Mouse (Mus musculus): Measurements from ENCODE around the gene Bbs4. TPM values are rescaled to one million over a fixed set of nuclear protein-coding genes. Genes with fewer than 3 reads are reported as not detected.
A peak's percentile ranks its signal among the peaks of the same experiment; 100 is the strongest.

Gene Bbs4
- polyA plus RNA-seq, 1 experiment, result 1.2 TPM

GRCm38 (mm10) chr9:59285614-59286013 is 67.7 kb downstream of the Bbs4 start:
- Histone ChIP-seq H3K4me3 (ENCODE audit: extremely low read depth, insufficient read depth, insufficient read length) (no peak overlapping the region), H3K27ac (ENCODE audit: insufficient read depth, low read length) (no peak overlapping the region), H3K36me3 (ENCODE audit: control insufficient read depth, insufficient read depth, low read length) (no peaks in the 10 kb centered on the region), H3K4me1 (ENCODE audit: control insufficient read depth, insufficient read depth, insufficient read length) (peaks cover 2% of the 10 kb centered on the region; the same call in 1 of the 2 replicates), H3K27me3 (ENCODE audit: control insufficient read depth, insufficient read depth, low read length) (no peaks in the 10 kb centered on the region)
- 76% methylated on average over 6 of the region's 6 CpGs for WGBS
- no peak for TF ChIP-seq POLR2A (IDR thresholded peaks at IDR 0.05; ENCODE audit: low read depth, low read length)
- no peak for TF ChIP-seq CTCF (IDR thresholded peaks at IDR 0.05; ENCODE audit: extremely low read depth, insufficient read depth, insufficient read length, insufficient replicate concordance)
- DNase-seq (ENCODE audit: low read depth in 1 of 2, low spot score in 2 of 2), result no peak

- no peak for TF ChIP-seq CTCF (IDR thresholded peaks at IDR 0.05; ENCODE audit: extremely low read depth, insufficient read depth, insufficient read length, insufficient replicate concordance)
- no peak for TF ChIP-seq POLR2A (IDR thresholded peaks at IDR 0.05; ENCODE audit: low read depth, low read length)
- 52% methylated on average over 7 of the region's 7 CpGs for WGBS
- H3K36me3 ChIP-seq (ENCODE audit: control insufficient read depth, insufficient read depth, low read length), result no peaks in the 10 kb centered on the region
- H3K4me1 ChIP-seq (ENCODE audit: control insufficient read depth, insufficient read depth, insufficient read length), result no peaks in the 10 kb centered on the region
- DNase-seq (ENCODE audit: low read depth in 1 of 2, low spot score in 2 of 2), result no peak
- H3K4me3 ChIP-seq (ENCODE audit: extremely low read depth, insufficient read depth, insufficient read length), result no peak overlapping the region
- H3K27ac ChIP-seq (ENCODE audit: insufficient read depth, low read length), result no peak overlapping the region
- no peaks in the 10 kb centered on the region for H3K27me3 ChIP-seq (ENCODE audit: control insufficient read depth, insufficient read depth, low read length)
Observed at GRCm38 (mm10) chr9:59282683-59282986, 70.7 kb downstream of the Bbs4 start.

- DNase-seq (ENCODE audit: low read depth in 1 of 2, low spot score in 2 of 2), result peak; percentile 32 to 66
- TF ChIP-seq POLR2A (IDR thresholded peaks at IDR 0.05; ENCODE audit: low read depth, low read length) (no peak), CTCF (IDR thresholded peaks at IDR 0.05; ENCODE audit: extremely low read depth, insufficient read depth, insufficient read length, insufficient replicate concordance) (peak; percentile 91)
- Histone ChIP-seq H3K27ac (ENCODE audit: insufficient read depth, low read length) (no peak overlapping the region), H3K36me3 (ENCODE audit: control insufficient read depth, insufficient read depth, low read length) (no peaks in the 10 kb centered on the region), H3K27me3 (ENCODE audit: control insufficient read depth, insufficient read depth, low read length) (no peaks in the 10 kb centered on the region), H3K4me3 (ENCODE audit: extremely low read depth, insufficient read depth, insufficient read length) (no peak overlapping the region), H3K4me1 (ENCODE audit: control insufficient read depth, insufficient read depth, insufficient read length) (no peaks in the 10 kb centered on the region)
- WGBS, result 43% methylated on average over 20 of the region's 27 CpGs
Observed at GRCm38 (mm10) chr9:59281871-59282682, 71.2 kb downstream of the Bbs4 start.

GRCm38 (mm10) chr9:59280888-59281287 is 72.4 kb downstream of the Bbs4 start:
- Histone ChIP-seq H3K27ac (ENCODE audit: insufficient read depth, low read length) (no peak overlapping the region), H3K4me3 (ENCODE audit: extremely low read depth, insufficient read depth, insufficient read length) (no peak overlapping the region), H3K27me3 (ENCODE audit: control insufficient read depth, insufficient read depth, low read length) (no peaks in the 10 kb centered on the region), H3K4me1 (ENCODE audit: control insufficient read depth, insufficient read depth, insufficient read length) (no peaks in the 10 kb centered on the region), H3K36me3 (ENCODE audit: control insufficient read depth, insufficient read depth, low read length) (no peaks in the 10 kb centered on the region)
- WGBS, result 43% methylated on average over 5 of the region's 5 CpGs
- TF ChIP-seq POLR2A (IDR thresholded peaks at IDR 0.05; ENCODE audit: low read depth, low read length) (no peak), CTCF (IDR thresholded peaks at IDR 0.05; ENCODE audit: extremely low read depth, insufficient read depth, insufficient read length, insufficient replicate concordance) (no peak)
- no peak for DNase-seq (ENCODE audit: low read depth in 1 of 2, low spot score in 2 of 2)

GRCm38 (mm10) chr9:59278694-59279093 is 74.6 kb downstream of the Bbs4 start:
- H3K4me3 ChIP-seq (ENCODE audit: extremely low read depth, insufficient read depth, insufficient read length), result no peak overlapping the region
- no peaks in the 10 kb centered on the region for H3K27me3 ChIP-seq (ENCODE audit: control insufficient read depth, insufficient read depth, low read length)
- no peaks in the 10 kb centered on the region for H3K36me3 ChIP-seq (ENCODE audit: control insufficient read depth, insufficient read depth, low read length)
- no peak for DNase-seq (ENCODE audit: low read depth in 1 of 2, low spot score in 2 of 2)
- H3K4me1 ChIP-seq (ENCODE audit: control insufficient read depth, insufficient read depth, insufficient read length), result no peaks in the 10 kb centered on the region
- TF ChIP-seq CTCF (IDR thresholded peaks at IDR 0.05; ENCODE audit: extremely low read depth, insufficient read depth, insufficient read length, insufficient replicate concordance) (no peak), POLR2A (IDR thresholded peaks at IDR 0.05; ENCODE audit: low read depth, low read length) (no peak)
- 79% methylated on average over 5 of the region's 5 CpGs for WGBS
- no peak overlapping the region for H3K27ac ChIP-seq (ENCODE audit: insufficient read depth, low read length)

GRCm38 (mm10) chr9:59278199-59278598 is 75.1 kb downstream of the Bbs4 start:
- 91% methylated on average over 2 of the region's 2 CpGs for WGBS
- no peaks in the 10 kb centered on the region for H3K4me1 ChIP-seq (ENCODE audit: control insufficient read depth, insufficient read depth, insufficient read length)
- no peak overlapping the region for H3K27ac ChIP-seq (ENCODE audit: insufficient read depth, low read length)
- no peak for DNase-seq (ENCODE audit: low read depth in 1 of 2, low spot score in 2 of 2)
- H3K27me3 ChIP-seq (ENCODE audit: control insufficient read depth, insufficient read depth, low read length), result no peaks in the 10 kb centered on the region
- no peak overlapping the region for H3K4me3 ChIP-seq (ENCODE audit: extremely low read depth, insufficient read depth, insufficient read length)
- TF ChIP-seq CTCF (IDR thresholded peaks at IDR 0.05; ENCODE audit: extremely low read depth, insufficient read depth, insufficient read length, insufficient replicate concordance) (no peak), POLR2A (IDR thresholded peaks at IDR 0.05; ENCODE audit: low read depth, low read length) (no peak)
- no peaks in the 10 kb centered on the region for H3K36me3 ChIP-seq (ENCODE audit: control insufficient read depth, insufficient read depth, low read length)

GRCm38 (mm10) chr9:59274846-59275455 is 78.4 kb downstream of the Bbs4 start:
- Histone ChIP-seq H3K4me1 (ENCODE audit: control insufficient read depth, insufficient read depth, insufficient read length) (no peaks in the 10 kb centered on the region), H3K36me3 (ENCODE audit: control insufficient read depth, insufficient read depth, low read length) (no peaks in the 10 kb centered on the region), H3K4me3 (ENCODE audit: extremely low read depth, insufficient read depth, insufficient read length) (no peak overlapping the region), H3K27ac (ENCODE audit: insufficient read depth, low read length) (no peak overlapping the region), H3K27me3 (ENCODE audit: control insufficient read depth, insufficient read depth, low read length) (no peaks in the 10 kb centered on the region)
- DNase-seq (ENCODE audit: low read depth in 1 of 2, low spot score in 2 of 2), result no peak
- WGBS, result 90% methylated on average over 19 of the region's 19 CpGs
- no peak for TF ChIP-seq POLR2A (IDR thresholded peaks at IDR 0.05; ENCODE audit: low read depth, low read length)
- no peak for TF ChIP-seq CTCF (IDR thresholded peaks at IDR 0.05; ENCODE audit: extremely low read depth, insufficient read depth, insufficient read length, insufficient replicate concordance)

Data from spleen, adult 2 months (tissue).